Mouse (Mus musculus) megakaryocyte, adult 5-6 weeks (primary cell): ENCODE results near the gene Dnajc28. TPM values are rescaled to one million over a fixed set of nuclear protein-coding genes. Genes with fewer than 3 reads are reported as not detected.

Experiments
- ATAC-seq: 2 replicates; pipeline ENCODE4 v1.8.0; 2016; ENCODE audit warnings: mild to moderate bottlenecking, inconsistent platforms; ENCODE audit not compliant: poor library complexity, severe bottlenecking
- total RNA-seq, 2 experiments: library from RNA; stranded (forward) in 1 of 2; stranded (reverse) in 1 of 2; fragments of 153-499, 151-499 nt in 1 of 2; fragments of 221-1000, 200-1000 nt in 1 of 2; gene quantifications; 2 replicates each; pipeline versions ENCODE4 v1.2.3 to v1.2.4; 2015 to 2017

Gene Dnajc28
- total RNA-seq, 2 experiments from 2014 or later, result 2.3 to 6.8 TPM

- ATAC-seq, result peak; percentile 78
Observed at GRCm38 (mm10) chr16:91633641-91634040, 14.8 kb upstream of the Dnajc28 start.

DNA sequence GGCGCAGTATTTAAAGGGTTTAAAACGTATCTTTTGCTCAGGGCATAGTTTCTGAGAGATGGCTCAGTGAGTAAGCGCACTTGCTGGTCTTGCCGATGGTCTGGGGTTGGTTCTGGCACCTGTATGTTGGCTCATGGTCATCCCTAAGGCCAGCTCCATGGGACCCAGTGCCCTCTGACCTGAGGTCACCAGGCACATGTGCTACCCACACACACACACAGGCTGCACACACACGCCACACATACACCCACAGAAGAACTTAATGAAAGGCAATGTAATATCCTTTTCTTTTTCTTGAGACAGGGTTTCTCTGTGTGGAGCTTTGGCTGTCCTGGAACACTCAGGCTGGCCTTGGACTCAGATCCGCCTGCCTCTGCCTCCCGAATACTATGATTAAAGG, 14.1 kb upstream of the Dnajc28 start:
- ATAC-seq, result no peak

DNA sequence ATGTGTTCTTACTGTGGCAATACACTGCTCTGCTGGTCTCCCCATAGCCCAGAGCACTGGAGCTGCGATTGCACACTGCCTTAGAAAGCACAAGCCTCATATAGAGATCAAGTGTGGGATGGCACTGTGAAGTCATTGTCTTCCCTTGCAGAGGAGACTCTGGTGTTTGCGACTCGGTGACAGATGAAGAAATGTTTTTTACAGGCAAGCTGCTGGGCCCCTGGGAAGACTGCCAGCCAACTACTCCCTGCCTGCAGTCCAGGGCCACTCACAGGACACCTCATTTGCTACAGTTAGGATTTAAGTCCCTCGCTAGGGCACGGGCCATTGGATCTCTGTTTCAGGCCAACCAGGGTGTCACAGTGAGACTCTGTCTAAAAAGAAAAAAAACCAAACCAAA, 13.6 kb upstream of the Dnajc28 start:
- ATAC-seq, result no peak

DNA sequence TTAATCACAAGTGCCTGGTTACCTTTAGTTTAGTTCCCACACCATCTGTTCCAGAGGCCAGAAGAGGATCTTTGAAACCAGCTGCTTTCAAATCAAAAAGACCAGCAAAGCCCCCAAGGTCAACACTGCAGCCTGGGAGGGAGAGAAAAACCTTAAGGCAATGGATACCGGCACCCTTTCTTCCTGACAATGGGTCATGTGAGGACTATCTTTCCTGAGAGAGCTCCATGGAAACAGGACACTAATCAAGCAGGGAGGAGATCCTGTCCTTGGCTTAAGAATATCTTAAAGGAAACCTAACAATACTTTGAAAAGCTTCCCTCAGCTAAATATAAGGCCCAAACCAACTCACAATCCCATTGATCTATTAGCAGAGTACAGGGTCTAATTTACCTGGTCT, 11.8 kb upstream of the Dnajc28 start:
- no peak for ATAC-seq

DNA sequence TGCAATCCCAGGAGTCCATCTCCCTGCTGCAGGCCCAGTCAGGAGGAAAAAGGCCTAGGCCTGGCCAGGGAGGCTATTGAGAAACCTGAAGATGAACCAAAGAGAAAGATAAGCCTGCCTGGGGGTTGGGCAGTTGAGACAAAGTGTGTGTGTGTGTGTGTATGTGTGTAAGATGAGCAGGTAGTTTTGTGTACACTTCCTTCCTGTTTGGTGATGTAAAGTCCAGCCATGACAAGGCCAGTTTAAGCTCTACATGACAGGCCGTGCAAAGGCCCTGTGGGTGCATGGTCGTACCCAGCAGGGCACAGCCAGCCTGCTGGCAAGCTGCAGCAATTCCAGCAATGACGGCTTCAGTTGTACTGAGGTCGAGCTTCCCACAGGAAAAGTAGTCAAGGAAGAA, 10.9 kb upstream of the Dnajc28 start:
- ATAC-seq, result peak; percentile 78

- ATAC-seq, result peak; percentile 60
Observed at GRCm38 (mm10) chr16:91628673-91629072, 9.8 kb upstream of the Dnajc28 start.

GRCm38 (mm10) chr16:91627831-91628230, 9.0 kb upstream of the Dnajc28 start:
- no peak for ATAC-seq

DNA sequence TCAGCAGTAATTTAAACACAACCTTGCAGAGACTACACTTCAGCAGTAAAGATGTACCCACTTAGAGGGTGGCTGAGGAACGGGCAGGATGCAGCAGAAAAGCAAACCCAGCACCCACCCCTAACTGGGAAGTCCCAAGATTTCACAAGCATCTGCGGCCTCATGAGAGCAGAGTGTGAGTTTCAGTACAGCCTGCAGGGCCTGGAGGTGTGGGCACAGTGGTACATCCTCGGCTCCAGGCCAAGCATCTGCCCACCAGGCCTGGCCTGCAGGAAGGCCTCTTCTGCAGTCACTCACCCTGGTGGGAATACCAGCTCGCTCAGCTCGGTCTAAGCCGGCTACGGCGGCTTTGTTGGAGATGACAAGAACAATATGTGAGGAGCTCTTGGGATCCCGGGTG, 4.2 kb upstream of the Dnajc28 start:
- ATAC-seq, result peak; percentile 81

DNA sequence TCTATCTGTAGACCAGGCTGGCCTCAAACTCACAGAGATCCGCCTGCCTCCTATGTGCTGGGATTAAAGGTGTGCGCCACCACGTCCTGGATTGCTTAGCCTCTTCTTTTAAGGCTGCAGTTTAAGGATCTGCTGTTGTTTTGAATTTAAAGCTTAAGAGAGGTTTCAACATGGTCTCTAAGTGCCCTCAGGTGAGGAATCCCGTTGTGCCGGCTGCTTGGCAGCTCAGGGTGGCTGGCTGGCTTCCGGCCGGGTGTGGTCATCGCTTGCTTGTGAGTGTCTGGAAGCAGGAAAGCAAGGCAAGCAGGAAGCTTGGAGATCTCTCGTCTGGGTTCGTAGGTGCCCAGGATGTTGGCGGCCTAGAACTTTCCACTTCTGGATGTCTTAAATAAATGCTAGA, 2.2 kb upstream of the Dnajc28 start:
- ATAC-seq, result no peak

DNA sequence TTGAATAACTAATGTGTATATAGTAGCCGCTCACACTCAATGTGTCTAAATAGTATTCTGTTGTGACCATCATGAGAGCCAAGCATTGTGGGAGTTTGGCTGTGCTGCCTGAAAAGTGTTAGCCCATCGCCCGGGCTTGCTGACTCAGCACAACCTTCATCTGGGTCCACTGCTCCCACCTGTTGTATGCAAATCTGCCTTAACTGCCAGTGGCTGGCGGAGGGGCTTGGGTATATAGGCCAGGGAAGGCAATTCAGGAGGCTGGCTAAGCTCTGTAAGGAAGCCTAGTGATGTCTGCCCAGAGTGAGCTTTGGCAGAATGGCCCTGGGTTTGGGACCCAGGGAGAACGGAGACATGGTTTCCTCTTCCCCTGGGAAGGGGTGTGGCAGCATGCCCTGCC, 1.4 kb upstream of the Dnajc28 start:
- no peak for ATAC-seq

- no peak for ATAC-seq
Observed at GRCm38 (mm10) chr16:91614552-91614951, 4.3 kb downstream of the Dnajc28 start.

DNA sequence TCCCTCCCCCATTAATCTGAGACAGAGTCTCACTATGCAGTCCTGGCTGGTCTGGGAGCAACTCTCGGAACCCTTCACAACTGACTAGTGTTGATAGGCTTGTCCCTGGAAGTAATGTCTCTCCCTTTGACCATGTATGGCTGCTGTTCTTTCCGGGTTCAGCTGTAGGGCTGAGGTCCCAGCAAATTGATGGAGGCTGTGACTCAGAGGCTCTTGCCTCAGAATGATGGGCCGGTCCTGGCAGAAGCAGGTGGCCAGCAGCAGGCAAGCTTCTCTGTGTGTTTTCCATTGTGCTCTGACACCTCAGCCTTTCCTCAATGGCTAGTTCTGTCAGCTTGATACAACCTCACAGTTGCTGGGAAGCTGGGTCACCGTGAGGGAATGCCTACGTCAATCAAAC, 6.3 kb downstream of the Dnajc28 start:
- peak; percentile 47 for ATAC-seq

- peak; percentile 78 for ATAC-seq
Observed at GRCm38 (mm10) chr16:91611248-91611647, 7.6 kb downstream of the Dnajc28 start.

DNA sequence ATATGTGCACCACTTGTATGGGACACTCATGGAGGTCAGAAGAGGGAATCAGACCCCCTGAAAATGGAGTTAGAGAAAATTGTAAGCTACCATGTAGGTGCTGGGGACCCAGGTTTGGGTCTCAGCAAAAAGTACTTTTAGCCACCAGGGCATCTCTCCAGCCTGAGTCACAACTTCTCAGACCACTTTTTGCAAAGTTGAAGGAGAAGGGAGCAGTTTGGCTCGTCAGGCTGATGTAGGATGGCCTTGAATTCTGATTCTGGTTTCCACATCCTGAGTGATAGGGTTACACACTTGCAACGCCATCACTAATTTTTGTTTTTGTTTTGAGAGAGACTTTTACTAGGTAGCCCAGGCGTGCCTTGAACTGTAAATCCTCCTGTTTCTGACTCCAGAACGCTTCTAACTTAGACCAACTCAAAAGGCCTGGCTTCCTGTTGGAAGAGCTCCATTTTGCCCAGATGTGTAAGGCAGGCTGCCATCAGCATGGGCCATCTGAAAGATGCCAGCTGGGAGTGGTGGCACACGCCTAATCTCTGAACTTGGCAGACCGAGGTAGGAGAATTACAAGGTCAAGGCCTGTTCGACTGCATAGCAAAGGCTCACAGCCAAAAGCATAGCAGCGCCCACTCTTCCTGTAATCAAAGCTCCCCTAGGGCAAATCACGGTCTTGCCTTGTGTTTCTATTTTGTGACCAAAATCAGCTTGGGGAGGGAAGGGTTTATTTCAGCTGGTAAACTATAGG, 9.2 kb downstream of the Dnajc28 start:
- no peak for ATAC-seq

DNA sequence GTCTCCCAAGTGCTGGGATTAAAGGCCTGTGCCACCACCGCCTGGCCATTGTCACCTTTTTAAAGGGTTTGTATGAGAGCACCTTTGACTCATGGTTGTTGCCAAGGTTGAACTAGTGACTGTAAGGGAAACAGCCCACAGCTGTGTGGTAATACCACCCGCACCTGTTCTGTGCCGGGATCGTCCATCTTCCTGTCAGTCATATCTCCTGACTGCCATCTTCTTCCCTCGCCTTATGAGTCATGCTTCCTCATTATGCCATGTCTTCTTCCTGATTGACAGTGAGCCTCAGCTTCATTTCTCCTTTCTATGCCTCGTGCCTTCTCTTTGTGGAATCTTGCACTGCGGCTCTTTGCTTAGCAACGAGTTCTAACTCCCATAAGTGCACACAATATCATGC, 11.9 kb downstream of the Dnajc28 start:
- peak; percentile 93 for ATAC-seq

GRCm38 (mm10) chr16:91605156-91605555, 13.7 kb downstream of the Dnajc28 start:
- ATAC-seq, result no peak

DNA sequence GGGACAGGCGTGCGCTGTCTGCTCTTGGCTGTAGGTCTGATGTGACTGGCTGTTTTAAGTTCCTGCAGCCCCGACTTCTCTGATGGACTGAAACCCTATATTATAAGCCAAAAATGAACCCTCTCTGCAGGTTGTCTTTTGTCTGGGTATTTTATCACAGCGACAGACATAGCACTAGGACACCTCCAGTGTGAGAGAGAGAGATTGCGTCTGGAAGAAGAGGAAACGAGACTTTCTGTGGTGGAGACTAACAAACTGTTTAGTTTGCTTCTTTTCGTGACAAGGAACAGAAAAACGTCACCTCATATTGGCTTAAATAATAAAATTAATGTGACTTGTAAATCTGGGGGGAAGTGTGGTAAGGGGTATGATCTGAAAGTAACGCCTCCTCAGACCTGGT, 17.1 kb downstream of the Dnajc28 start:
- ATAC-seq, result 0 out of 2 replicates have a peak, but pooled peaks have one; percentile 20

DNA sequence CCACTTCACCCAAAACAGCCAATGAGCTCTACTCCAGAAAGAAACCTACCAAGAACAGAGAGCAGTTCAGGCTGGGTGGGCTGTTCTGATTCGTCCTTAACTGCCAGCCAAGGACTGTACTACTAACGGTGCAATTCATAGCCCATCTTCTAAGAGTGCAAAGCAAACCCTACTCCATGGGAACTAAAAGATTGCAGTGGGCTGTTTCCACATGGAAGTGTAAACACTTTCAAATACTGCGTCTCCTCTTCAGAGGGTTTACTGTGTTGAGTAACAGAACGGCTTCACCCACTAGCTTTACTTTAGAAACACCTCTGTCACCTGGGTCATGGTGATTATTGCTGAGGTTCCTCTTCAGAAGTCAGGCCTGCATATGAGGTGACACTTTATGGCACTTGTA, 17.7 kb downstream of the Dnajc28 start:
- ATAC-seq, result no peak

GRCm38 (mm10) chr16:91599242-91599641, 19.6 kb downstream of the Dnajc28 start:
- no peak for ATAC-seq

- ATAC-seq, result peak; percentile 92
Observed at GRCm38 (mm10) chr16:91597672-91598010, 21.2 kb downstream of the Dnajc28 start, which contains the start of gene Tmem50b. Gene Tmem50b, minus strand, starts transcription at chr16:91597800.

- ATAC-seq, result 0 out of 2 replicates have a peak, but pooled peaks have one; percentile 2
Observed at GRCm38 (mm10) chr16:91596779-91597671, 21.8 kb downstream of the Dnajc28 start.

DNA sequence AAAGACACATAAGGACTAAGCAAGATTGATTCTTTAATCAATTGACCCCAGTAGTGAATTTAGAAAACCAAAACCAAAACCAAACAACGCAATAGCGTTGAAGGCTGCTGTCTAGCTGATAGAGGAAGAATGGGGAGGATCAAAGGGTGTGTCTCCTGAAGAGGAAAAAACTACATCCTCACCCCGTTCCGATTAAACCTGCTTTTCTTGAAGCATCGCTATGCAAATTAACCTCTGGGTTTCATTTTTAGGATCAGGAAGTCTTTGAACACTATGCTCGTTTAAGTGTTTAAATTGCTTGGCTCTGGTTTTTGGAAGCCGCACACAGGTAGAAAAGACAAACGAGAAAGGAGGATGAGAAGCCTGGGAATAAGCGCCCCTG, 22.4 kb downstream of the Dnajc28 start:
- peak; percentile 31 for ATAC-seq
